Mouse (Mus musculus) adrenal gland (tissue): ENCODE measurements around the gene Olfr1055.
"Not testable (repeated sequence)": the region's sequence is repeated elsewhere in the genome, so short reads cannot be mapped to it uniquely, and the experiment has no call there.

Experiments used
- intact Hi-C: fragments of 180-260 bp; cut with DNase I; formaldehyde crosslinking; loops from one replicate; pipeline ENCODE4 v1.15.1; 2025
- long read RNA-seq, 2 experiments: library from polyadenylated mRNA; unstranded; transcript quantifications; one replicate each; pipeline ENCODE4 v2.0.0; 2020; ENCODE audit warnings: borderline replicate concordance in 1 of 2; ENCODE audit not compliant: insufficient replicate concordance in 1 of 2

Gene Olfr1055
- long read RNA-seq, experiment 1, result 0 reads
- long read RNA-seq, experiment 2, result 0 reads

GRCm38 (mm10) chr2:86350184-86350583, at the start of gene Olfr1055:
TSS of gene Olfr1055 (minus strand) at chr2:86350284.
- intact Hi-C loops, result no loop called here

- intact Hi-C loops, result no loop called here
Measured at GRCm38 (mm10) chr2:86395114-86395513, 45.0 kb upstream of the Olfr1055 start.

- intact Hi-C loops, result not testable (repeated sequence)
Measured at GRCm38 (mm10) chr2:86388461-86388860, 38.4 kb upstream of the Olfr1055 start, which contains the start of gene Olfr1058. TSS of gene Olfr1058 (minus strand) at chr2:86388561.

GRCm38 (mm10) chr2:86378293-86378692, 28.2 kb upstream of the Olfr1055 start, which contains the start of gene Olfr1057:
TSS of gene Olfr1057 (minus strand) at chr2:86378393.
- intact Hi-C loops, result no loop called here

DNA sequence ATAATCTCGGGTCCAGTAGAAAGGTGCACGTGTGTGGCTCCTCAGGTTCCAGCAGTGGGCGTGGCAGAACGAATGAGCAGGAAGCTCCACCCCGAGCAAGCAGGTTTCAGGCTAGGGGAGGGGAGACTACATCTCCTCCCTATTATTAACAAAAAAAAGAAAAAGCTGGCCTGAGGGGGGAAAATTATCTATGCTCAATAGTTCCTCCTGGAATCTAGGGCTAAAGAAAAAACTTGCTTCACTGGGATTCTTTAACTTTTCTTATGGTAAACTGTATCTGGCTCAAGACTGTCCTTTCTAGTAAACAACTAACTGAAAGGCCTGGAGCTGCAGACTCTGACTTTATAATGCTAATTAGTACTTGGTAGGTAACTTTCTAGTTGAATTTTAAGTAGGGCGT, 16.3 kb upstream of the Olfr1055 start:
- intact Hi-C loops, result not testable (repeated sequence)

GRCm38 (mm10) chr2:86362369-86362768, 12.3 kb upstream of the Olfr1055 start, which contains the start of gene Olfr1056:
TSS of gene Olfr1056 (minus strand) at chr2:86362469.
- intact Hi-C loops, result no loop called here

DNA sequence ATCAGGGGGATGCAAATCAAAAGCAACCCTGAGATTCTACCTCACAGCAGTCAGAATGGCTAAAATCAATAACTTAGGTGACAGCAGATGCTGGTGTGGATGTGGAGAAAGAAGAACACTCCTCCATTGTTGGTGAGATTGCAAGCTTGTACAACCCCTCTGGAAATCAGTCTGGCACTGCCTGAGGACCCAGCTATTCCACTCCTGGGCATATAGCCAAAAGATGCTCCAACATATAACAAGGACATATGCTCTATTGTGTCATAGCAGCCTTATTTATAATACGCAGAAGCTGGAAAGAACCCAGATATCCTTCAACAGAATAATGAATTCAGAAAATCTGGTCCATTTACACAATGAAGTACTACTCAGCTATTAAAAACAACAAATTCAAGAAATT, 1.7 kb upstream of the Olfr1055 start:
- intact Hi-C loops, result not testable (repeated sequence)

GRCm38 (mm10) chr2:86335333-86335732, 14.8 kb downstream of the Olfr1055 start, which contains the start of gene Olfr1054:
TSS of gene Olfr1054 (minus strand) at chr2:86335433.
- intact Hi-C loops, result no loop called here

DNA sequence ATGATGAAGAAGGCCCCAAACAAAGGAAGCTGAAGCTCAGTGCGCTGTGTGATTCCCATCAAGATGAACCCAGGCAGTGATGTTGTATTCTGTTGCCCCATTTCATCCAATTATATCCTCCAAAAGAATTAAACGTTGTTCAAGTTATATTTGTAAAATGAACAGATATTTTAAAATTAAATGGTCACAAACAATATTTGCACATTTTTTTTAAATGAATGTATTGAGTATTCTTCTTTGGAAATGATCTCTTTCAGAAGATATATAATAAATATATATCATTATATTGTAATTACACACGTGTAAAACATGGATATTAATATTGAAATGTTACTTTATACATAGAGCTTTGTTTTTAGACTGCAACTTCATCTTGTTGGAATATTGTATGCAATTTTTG, 34.9 kb downstream of the Olfr1055 start, which contains the start of gene Olfr1053:
Gene Olfr1053, minus strand, starts transcription at position 101 of the 400 bp plus-strand sequence.
- intact Hi-C loops, result no loop called here
